Mouse (Mus musculus): ENCODE results near the gene Camk1g.

DNA sequence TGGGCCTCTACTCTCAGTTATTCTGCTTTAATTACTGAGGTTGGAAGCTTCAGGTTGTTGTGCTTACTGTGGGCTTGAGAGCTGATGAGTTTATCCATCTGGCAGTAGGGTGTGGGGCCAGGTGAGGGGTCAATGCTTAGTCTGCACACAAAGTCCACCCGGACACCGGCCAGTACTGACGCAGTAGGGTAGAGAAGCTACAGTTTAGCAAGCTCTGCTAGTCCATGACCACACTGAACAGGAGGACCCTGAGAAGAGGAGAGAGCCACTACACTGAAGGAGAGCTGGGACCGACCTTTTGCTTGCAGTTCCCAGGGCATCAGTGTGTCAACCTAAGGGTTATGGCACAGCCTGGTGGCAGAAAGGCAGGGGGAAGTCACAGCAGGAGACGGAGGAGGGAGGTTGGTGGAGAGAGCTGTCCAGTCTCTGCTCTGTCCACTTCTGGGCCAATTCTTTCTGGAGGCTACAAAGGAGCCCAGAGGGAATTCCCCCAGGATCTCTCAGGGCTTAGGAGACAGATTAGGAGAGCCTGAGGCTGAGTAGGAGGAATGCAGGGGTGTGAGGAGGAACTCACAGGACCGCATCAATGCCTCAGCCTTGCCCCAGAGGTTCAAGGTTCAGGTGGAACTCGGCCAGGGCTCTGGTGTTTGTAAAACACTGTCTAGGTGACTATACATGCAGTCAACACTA lies 43.5 kb downstream of the Camk1g start:
- TF ChIP-seq CHD2 (IDR thresholded peaks at IDR 0.05; ENCODE audit: low read depth, low read length) (no peak), ZNF384 (IDR thresholded peaks at IDR 0.05; ENCODE audit: low read depth, low read length) (no peak), ZC3H11A (IDR thresholded peaks at IDR 0.05; ENCODE audit: borderline replicate concordance, low read depth, low read length) (no peak), HCFC1 (IDR thresholded peaks at IDR 0.05; ENCODE audit: borderline replicate concordance, insufficient read depth, low read length) (no peak)

Data from ES-E14 (cell line).